Mouse (Mus musculus): Measurements from ENCODE around the gene Ryr1. TPM values are rescaled to one million over a fixed set of nuclear protein-coding genes. Genes with fewer than 3 reads are reported as not detected.

Ryr1 gene
- polyA plus RNA-seq, 1 experiment from 2014 or later: 0.09 TPM

DNA sequence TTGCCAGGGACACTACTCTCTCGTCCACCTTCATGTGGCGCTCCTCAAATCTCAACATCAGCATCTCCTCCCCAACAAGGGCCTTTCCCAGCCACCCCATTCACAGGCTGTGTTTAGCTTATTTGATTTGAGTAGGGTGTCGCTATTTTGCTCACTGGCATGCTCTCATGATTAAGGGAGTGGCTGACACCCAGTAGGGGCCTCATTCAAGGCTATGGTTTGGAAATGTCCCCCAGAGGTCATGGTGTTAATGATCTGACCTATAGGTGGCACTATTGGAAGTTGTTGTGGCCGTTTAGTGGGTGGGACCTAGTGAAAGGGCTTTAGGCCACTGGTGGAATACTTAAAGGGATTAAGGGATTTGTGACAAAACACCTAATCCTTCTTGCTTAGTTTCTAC is 98.2 kb downstream of the Ryr1 start:
- H3K9me3 ChIP-seq (replicated peaks): no peaks in the 10 kb centered on the region
- 71% methylated on average over 4 of the region's 4 CpGs for WGBS
- no peak overlapping the region for H3K9ac ChIP-seq
- H3K27ac ChIP-seq: no peak overlapping the region
- no peaks in the 10 kb centered on the region for H3K4me1 ChIP-seq (replicated peaks)
- no peaks in the 10 kb centered on the region for H3K36me3 ChIP-seq
- H3K27me3 ChIP-seq: no peaks in the 10 kb centered on the region
- ATAC-seq (replicated peaks; ENCODE audit: insufficient number of reproducible peaks, insufficient read depth, low FRiP score, low read depth): no peak
- no peak overlapping the region for H3K4me2 ChIP-seq
- H3K4me3 ChIP-seq: no peak overlapping the region

DNA sequence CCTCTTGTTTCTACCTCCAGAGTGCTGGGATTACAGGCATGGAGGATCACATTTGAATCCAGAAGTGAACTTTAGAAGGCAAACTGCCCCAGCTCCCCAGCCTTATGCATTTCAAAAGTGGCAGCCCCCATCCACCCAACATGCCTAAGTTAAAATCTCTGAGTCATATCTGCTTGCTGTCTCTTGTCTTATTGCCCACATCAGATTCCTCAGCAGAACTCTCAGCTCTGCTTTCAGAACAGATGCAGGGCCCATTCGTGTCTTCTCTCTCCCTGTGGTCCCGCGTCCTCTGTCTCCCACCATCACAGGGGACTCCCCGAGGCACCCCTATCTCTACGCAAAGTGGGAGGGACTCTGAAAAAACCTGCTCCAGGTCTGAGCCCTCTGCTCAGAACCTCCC is 98.8 kb downstream of the Ryr1 start:
- no peaks in the 10 kb centered on the region for H3K9me3 ChIP-seq (replicated peaks)
- no peak overlapping the region for H3K4me2 ChIP-seq
- no peak overlapping the region for H3K9ac ChIP-seq
- H3K27ac ChIP-seq: no peak overlapping the region
- no peak overlapping the region for H3K4me3 ChIP-seq
- H3K4me1 ChIP-seq (replicated peaks): no peaks in the 10 kb centered on the region
- no peak for ATAC-seq (replicated peaks; ENCODE audit: insufficient number of reproducible peaks, insufficient read depth, low FRiP score, low read depth)
- WGBS: 78% methylated on average over 5 of the region's 5 CpGs
- no peaks in the 10 kb centered on the region for H3K36me3 ChIP-seq
- peaks cover 3% of the 10 kb centered on the region for H3K27me3 ChIP-seq

DNA sequence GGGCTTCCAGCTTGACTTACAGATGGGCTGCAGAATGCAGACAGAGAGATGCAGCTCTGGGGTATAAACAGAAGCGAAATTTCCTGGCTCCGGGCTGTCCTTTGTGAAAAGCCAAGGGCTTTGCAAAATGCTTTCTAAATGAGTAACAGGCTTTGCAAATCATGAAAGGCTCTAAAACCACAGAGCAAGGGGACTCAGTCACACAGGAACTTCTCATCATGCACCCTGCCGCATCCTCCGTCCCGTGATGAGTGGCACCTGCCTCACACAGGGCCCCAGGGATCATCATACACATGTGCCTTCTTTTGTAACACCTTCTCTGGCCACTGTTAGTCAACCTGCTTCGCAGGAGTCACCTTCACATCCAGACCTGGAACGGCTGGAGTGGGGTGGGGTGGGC is 99.4 kb downstream of the Ryr1 start:
- no peaks in the 10 kb centered on the region for H3K9me3 ChIP-seq (replicated peaks)
- no peak overlapping the region for H3K9ac ChIP-seq
- no peaks in the 10 kb centered on the region for H3K4me1 ChIP-seq (replicated peaks)
- no peak overlapping the region for H3K27ac ChIP-seq
- H3K36me3 ChIP-seq: no peaks in the 10 kb centered on the region
- WGBS: 72% methylated on average over 7 of the region's 7 CpGs
- no peak overlapping the region for H3K4me2 ChIP-seq
- no peak overlapping the region for H3K4me3 ChIP-seq
- peaks cover 9% of the 10 kb centered on the region for H3K27me3 ChIP-seq
- ATAC-seq (replicated peaks; ENCODE audit: insufficient number of reproducible peaks, insufficient read depth, low FRiP score, low read depth): no peak

DNA sequence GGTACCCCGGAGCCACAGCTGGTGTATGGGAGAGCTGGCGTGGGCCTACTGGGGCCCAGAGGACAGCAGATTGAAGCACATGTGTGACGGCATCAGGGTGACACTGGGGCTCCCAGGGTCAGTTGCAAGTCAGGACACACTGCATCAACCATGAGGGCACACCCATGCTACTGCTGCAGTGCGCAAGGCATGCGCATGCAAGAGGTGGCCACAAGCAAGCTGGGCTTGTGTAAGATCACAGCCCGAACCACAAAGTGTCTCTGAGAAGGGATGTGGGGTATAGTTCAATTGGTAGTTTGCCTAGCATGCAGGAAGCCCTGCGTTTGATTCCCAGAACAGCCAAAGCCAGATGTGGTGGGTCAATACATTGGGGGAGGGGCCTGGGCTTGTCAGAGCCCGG is 101.5 kb downstream of the Ryr1 start:
- Histone ChIP-seq H3K9me3 (replicated peaks) (no peaks in the 10 kb centered on the region), H3K4me3 (no peak overlapping the region), H3K9ac (no peak overlapping the region), H3K27me3 (peaks cover 30% of the 10 kb centered on the region), H3K36me3 (no peaks in the 10 kb centered on the region), H3K4me1 (replicated peaks) (peaks cover 8% of the 10 kb centered on the region), H3K4me2 (no peak overlapping the region), H3K27ac (no peak overlapping the region)
- ATAC-seq (replicated peaks; ENCODE audit: insufficient number of reproducible peaks, insufficient read depth, low FRiP score, low read depth): no peak
- 79% methylated on average over 8 of the region's 8 CpGs for WGBS

DNA sequence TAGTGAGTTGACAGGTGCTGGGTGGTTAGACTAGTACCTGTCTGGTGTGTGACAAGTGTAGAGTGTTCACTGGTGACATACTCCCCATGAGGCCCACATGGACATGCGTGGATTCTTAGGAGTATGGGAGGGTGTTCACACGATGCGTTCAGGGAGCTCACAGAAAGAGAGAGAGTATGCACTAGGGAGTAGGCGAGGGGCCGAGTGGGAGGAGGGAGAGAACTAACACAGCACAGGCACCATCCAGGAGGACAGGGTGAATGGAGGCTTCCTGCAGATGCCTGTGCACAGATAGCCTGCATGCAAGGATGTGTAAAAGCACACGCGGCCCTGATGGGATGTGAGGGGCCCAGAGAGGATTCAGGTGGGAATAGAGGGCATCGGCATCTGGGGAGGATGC is 102.5 kb downstream of the Ryr1 start:
- Histone ChIP-seq H3K27me3 (peaks cover 40% of the 10 kb centered on the region), H3K4me2 (no peak overlapping the region), H3K36me3 (no peaks in the 10 kb centered on the region), H3K27ac (no peak overlapping the region), H3K4me3 (no peak overlapping the region), H3K9ac (no peak overlapping the region), H3K9me3 (replicated peaks) (no peaks in the 10 kb centered on the region), H3K4me1 (replicated peaks) (peaks cover 8% of the 10 kb centered on the region)
- 82% methylated on average over 8 of the region's 8 CpGs for WGBS
- no peak for ATAC-seq (replicated peaks; ENCODE audit: insufficient number of reproducible peaks, insufficient read depth, low FRiP score, low read depth)

DNA sequence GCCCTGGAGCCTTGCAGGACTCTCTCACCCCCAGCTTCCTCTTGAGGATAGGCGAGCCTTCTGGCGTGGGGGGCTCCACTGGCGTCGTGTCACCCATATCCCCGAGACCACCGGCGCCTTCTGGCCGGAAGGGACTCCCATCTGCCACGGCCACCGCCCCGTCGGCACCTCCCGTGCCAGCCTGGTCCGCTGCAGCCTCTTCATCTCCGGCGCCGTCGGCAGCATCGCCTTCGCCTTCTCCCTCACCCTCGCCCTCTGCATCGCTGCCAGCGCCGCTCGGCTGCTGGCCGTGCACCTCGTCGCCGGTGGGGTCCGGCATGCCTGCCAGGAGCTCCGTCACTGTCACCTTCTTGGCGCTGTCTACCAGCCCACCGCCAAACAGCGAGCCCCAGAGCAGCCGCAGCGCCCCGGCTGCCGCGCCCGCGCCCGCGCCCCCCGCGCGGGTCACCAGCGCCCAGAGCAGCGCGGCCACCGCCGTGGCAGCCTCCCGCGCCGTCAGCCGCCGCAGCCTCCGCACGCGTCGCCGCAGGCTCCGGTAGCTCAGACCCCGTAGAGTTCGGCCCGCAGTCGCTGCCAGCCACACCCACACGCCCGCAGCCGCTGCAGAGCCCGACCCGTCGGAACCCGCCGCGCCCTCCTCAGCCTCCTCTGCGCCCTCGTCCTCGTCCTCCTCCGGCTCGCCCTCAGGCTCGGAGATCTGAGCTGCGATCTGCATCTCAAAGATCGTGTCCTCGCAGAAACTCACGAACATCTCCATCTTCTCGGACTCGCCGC is 105.3 kb downstream of the Ryr1 start:
- Histone ChIP-seq H3K27ac (no peak overlapping the region), H3K9ac (peak overlapping the region; percentile 29; the same call in 1 of the 2 replicates), H3K4me3 (peak overlapping the region; percentile 49), H3K36me3 (no peaks in the 10 kb centered on the region), H3K9me3 (replicated peaks) (no peaks in the 10 kb centered on the region), H3K4me2 (peak overlapping the region; percentile 74), H3K27me3 (peaks cover 52% of the 10 kb centered on the region), H3K4me1 (replicated peaks) (peaks cover 8% of the 10 kb centered on the region)
- WGBS: 4% methylated on average over 88 of the region's 88 CpGs
- no peak for ATAC-seq (replicated peaks; ENCODE audit: insufficient number of reproducible peaks, insufficient read depth, low FRiP score, low read depth)

DNA sequence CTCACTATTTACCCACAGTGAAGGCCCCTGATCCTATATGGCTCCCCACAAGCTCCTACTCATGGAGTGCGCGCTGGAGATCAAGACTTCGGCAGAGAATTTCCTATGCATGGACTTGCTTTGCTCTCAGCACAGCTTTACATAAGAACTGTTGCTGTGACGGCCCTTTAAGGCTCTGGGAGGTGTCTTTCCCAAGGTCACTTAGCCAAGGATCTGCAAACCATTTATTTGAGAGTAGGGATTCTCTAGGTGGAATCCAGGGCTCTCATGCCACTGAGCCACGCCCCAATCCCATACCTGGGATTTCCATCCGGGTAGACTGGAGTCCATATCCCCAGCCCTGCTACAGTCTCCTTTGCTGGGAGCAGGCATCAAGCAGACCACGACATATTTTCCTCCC is 107.8 kb downstream of the Ryr1 start:
- no peak for ATAC-seq (replicated peaks; ENCODE audit: insufficient number of reproducible peaks, insufficient read depth, low FRiP score, low read depth)
- Histone ChIP-seq H3K27me3 (peaks cover 52% of the 10 kb centered on the region), H3K4me1 (replicated peaks) (peaks cover 8% of the 10 kb centered on the region), H3K9me3 (replicated peaks) (no peaks in the 10 kb centered on the region), H3K4me2 (no peak overlapping the region), H3K4me3 (no peak overlapping the region), H3K36me3 (no peaks in the 10 kb centered on the region), H3K9ac (no peak overlapping the region), H3K27ac (no peak overlapping the region)
- 81% methylated on average over 7 of the region's 7 CpGs for WGBS

DNA sequence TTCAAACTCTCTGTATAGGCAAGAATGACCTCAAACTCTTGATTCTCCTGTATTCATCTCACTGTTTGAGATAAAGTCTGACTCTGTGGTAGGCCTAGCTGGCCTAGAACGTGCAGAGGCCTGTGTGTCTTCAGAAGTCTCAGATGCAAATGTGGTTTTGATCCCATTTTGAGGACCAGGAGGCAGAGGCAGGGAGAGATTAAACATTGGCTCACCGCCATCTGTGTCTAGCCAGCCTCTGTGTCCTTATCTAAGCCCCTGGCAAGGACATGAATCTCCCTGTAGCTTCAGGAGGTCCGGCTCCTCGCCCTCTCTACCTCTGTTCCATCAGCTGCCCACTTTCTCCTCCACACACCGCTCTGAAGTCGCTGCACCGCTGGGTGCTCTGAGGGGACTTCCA is 108.5 kb downstream of the Ryr1 start:
- Histone ChIP-seq H3K4me3 (no peak overlapping the region), H3K9me3 (replicated peaks) (no peaks in the 10 kb centered on the region), H3K27me3 (peaks cover 51% of the 10 kb centered on the region), H3K4me1 (replicated peaks) (peaks cover 8% of the 10 kb centered on the region), H3K27ac (no peak overlapping the region), H3K4me2 (no peak overlapping the region), H3K36me3 (no peaks in the 10 kb centered on the region), H3K9ac (no peak overlapping the region)
- ATAC-seq (replicated peaks; ENCODE audit: insufficient number of reproducible peaks, insufficient read depth, low FRiP score, low read depth): no peak
- 74% methylated on average over 7 of the region's 7 CpGs for WGBS

DNA sequence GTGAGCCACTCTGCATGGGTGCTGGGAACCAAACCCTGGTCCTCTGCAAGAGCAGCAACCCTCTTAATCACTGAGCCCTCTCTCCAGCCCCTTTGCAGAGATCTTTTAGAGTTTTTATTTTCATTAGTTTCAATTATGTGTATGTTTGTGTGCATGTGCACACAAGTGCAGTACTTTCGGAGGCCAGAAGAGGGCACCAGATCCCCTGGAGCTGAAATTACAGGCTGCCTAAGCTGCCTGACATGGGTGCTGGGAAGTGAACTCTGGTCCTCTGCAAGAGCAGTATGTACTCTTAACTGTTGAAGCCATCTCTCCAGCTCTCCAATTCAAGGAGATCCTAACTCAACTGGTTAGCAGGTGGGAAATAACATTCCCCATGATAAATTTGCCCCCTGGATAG is 110.0 kb downstream of the Ryr1 start:
- Histone ChIP-seq H3K9ac (no peak overlapping the region), H3K27me3 (peaks cover 37% of the 10 kb centered on the region), H3K4me1 (replicated peaks) (peaks cover 8% of the 10 kb centered on the region), H3K9me3 (replicated peaks) (no peaks in the 10 kb centered on the region), H3K4me3 (no peak overlapping the region), H3K27ac (no peak overlapping the region), H3K36me3 (no peaks in the 10 kb centered on the region), H3K4me2 (no peak overlapping the region)
- no peak for ATAC-seq (replicated peaks; ENCODE audit: insufficient number of reproducible peaks, insufficient read depth, low FRiP score, low read depth)
- 90% methylated on average over 1 of the region's 1 CpGs for WGBS

DNA sequence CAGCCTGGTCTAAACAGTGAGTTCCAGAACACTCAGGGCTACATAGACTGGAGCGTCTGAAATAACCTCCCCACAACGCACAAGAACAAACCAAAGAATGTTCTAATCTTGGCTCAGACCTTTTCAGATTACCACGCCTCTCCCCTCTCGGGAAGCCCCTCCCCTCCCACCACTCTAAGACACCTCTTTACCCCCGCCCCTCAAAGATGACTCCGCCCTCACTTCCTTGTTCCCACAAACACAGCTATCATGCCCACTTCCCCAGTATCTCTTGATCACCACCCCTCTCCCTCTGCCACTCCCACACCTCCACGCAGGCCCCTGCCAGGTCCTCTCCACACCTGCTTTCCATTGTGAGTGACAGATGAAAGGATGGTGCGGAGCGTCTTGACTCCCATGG is 116.3 kb downstream of the Ryr1 start:
- no peak for ATAC-seq (replicated peaks; ENCODE audit: insufficient number of reproducible peaks, insufficient read depth, low FRiP score, low read depth)
- Histone ChIP-seq H3K27me3 (no peaks in the 10 kb centered on the region), H3K36me3 (no peaks in the 10 kb centered on the region), H3K27ac (no peak overlapping the region), H3K9me3 (replicated peaks) (no peaks in the 10 kb centered on the region), H3K4me3 (no peak overlapping the region), H3K4me2 (no peak overlapping the region), H3K4me1 (replicated peaks) (no peaks in the 10 kb centered on the region), H3K9ac (no peak overlapping the region)
- 56% methylated on average over 9 of the region's 9 CpGs for WGBS

DNA sequence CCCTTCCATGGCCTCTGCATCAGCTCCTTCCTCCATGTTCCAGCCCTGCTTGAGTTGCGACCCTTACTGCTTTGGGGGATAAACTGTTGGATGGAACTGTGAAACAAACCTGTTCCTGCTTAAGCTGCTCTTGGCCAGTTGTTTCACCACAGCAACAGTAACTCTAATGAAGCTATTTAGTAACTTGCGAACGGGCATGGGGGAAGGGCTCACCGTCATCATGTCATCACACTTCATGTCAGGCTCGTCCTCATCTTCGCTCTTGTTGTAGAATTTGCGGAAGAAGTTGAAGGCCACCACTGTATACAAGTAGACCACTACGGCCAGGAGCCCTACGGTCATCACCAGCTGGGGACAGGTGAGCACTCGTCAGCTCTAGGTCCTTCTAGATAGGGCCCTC is 116.8 kb downstream of the Ryr1 start:
- no peaks in the 10 kb centered on the region for H3K4me1 ChIP-seq (replicated peaks)
- H3K9me3 ChIP-seq (replicated peaks): no peaks in the 10 kb centered on the region
- ATAC-seq (replicated peaks; ENCODE audit: insufficient number of reproducible peaks, insufficient read depth, low FRiP score, low read depth): no peak
- no peak overlapping the region for H3K4me2 ChIP-seq
- H3K9ac ChIP-seq: no peak overlapping the region
- H3K27me3 ChIP-seq: no peaks in the 10 kb centered on the region
- H3K4me3 ChIP-seq: no peak overlapping the region
- no peak overlapping the region for H3K27ac ChIP-seq
- H3K36me3 ChIP-seq: no peaks in the 10 kb centered on the region
- 89% methylated on average over 10 of the region's 10 CpGs for WGBS

Measured in heart, embryonic 15.5 days (tissue).